Mouse (Mus musculus) megakaryocyte-erythroid progenitor cell, adult 5 weeks (primary cell): ENCODE data around the gene Fkbp15. TPM values are rescaled to one million over a fixed set of nuclear protein-coding genes. Genes with fewer than 3 reads are reported as not detected.

Experiments
- polyA plus RNA-seq: library from polyadenylated mRNA; stranded (reverse); fragments of >175 nt; gene quantifications from 2 replicates; pipeline ENCODE4 v1.2.3, GENCODE M21; 2012

The Fkbp15 gene
- polyA plus RNA-seq = 12.2 and 13.8 TPM in 2 replicates

GRCm38 (mm10) chr4:62360088-62360804 lies at the start of gene Fkbp15, which contains the start of gene Slc31a1:
Gene Fkbp15 (minus strand): TSS chr4:62360548.
Gene Slc31a1 (plus strand): TSS chr4:62360727.

GRCm38 (mm10) chr4:62408601-62409282 lies 48.4 kb upstream of the Fkbp15 start, which contains the start of the genes Cdc26 and Prpf4:
Gene Cdc26 (minus strand): TSS chr4:62408642.
Gene Prpf4 (plus strand): TSS chr4:62408797.

GRCm38 (mm10) chr4:62262276-62262675 lies 98.1 kb downstream of the Fkbp15 start, which contains the start of gene Slc31a2:
Gene Slc31a2 (plus strand): TSS chr4:62262562.

Other genes starting within 250 kb of the Fkbp15 start
- not detected in 2 replicates for gene Mup21, start 209.7 kb downstream of the Fkbp15 start, polyA plus RNA-seq
- gene Zfp37, start 129.5 kb downstream of the Fkbp15 start, polyA plus RNA-seq = 0.51 TPM in 1 of 2 replicates, not detected in the other
- gene Slc31a2, start 98.0 kb downstream of the Fkbp15 start, polyA plus RNA-seq = 1.4 and 1.8 TPM in 2 replicates
- 1.7 and 2.0 TPM in 2 replicates for gene Slc31a1, start 179 bp upstream of the Fkbp15 start, polyA plus RNA-seq
- 22.7 and 35.0 TPM in 2 replicates for gene Cdc26, start 48.1 kb upstream of the Fkbp15 start, polyA plus RNA-seq
- gene Prpf4, start 48.2 kb upstream of the Fkbp15 start, polyA plus RNA-seq = 2.2 TPM in 2 replicates
- gene Rnf183, start 74.7 kb upstream of the Fkbp15 start, polyA plus RNA-seq = not detected in 2 replicates
- 1.2 and 1.4 TPM in 2 replicates for gene Wdr31, start 110.3 kb upstream of the Fkbp15 start, polyA plus RNA-seq
- gene Bspry, start 119.5 kb upstream of the Fkbp15 start, polyA plus RNA-seq = 0.24 and 0.48 TPM in 2 replicates
- 0.58 and 0.84 TPM in 2 replicates for gene Hdhd3, start 142.9 kb upstream of the Fkbp15 start, polyA plus RNA-seq
- 118 and 150 TPM in 2 replicates for gene Alad, start 159.4 kb upstream of the Fkbp15 start, polyA plus RNA-seq
- 35.7 and 46.1 TPM in 2 replicates for gene Pole3, start 164.5 kb upstream of the Fkbp15 start, polyA plus RNA-seq
- gene 4933430I17Rik, start 164.8 kb upstream of the Fkbp15 start, polyA plus RNA-seq = not detected in 2 replicates
- gene Rgs3, start 199.3 kb upstream of the Fkbp15 start, polyA plus RNA-seq = 26.4 and 31.7 TPM in 2 replicates